Mouse (Mus musculus) intestine, embryonic 16.5 days (tissue): ENCODE results near the gene Trim80. TPM values are rescaled to one million over a fixed set of nuclear protein-coding genes. Genes with fewer than 3 reads are reported as not detected.
A peak's percentile ranks its signal among the peaks of the same experiment; 100 is the strongest.

Experiments
- ATAC-seq: fragments of 200-750 bp; cut with Nextera tagmentation; 2 replicates; pipeline ENCODE4 v1.8.0; 2017; ENCODE audit warnings: moderate TSS enrichment, moderate library complexity
- H3K27ac ChIP-seq: fragments of 300-500 bp; sonication (generic); 2 replicates; pipeline ENCODE4 v1.5.1; 2014; ENCODE audit warnings: mild to moderate bottlenecking, low read length
- H3K27me3 ChIP-seq: fragments of 300-500 bp; sonication (generic); replicated peaks from 2 replicates; pipeline ENCODE4 v1.6.1; 2014; ENCODE audit warnings: low read length, control low read depth, mixed read lengths; ENCODE audit not compliant: control insufficient read depth, insufficient read depth
- H3K36me3 ChIP-seq: fragments of 300-500 bp; sonication (generic); 2 replicates; pipeline ENCODE4 v1.6.1; 2014; ENCODE audit warnings: low read length, control low read depth; ENCODE audit not compliant: control insufficient read depth, insufficient read depth
- H3K4me1 ChIP-seq: fragments of 300-500 bp; sonication (generic); 2 replicates; pipeline ENCODE4 v1.6.1; 2014; ENCODE audit warnings: low read length, control low read depth, mixed read lengths; ENCODE audit not compliant: control insufficient read depth, insufficient read depth
- H3K4me2 ChIP-seq: fragments of 300-500 bp; sonication (generic); 2 replicates; pipeline ENCODE4 v1.6.1; 2014; ENCODE audit warnings: low read depth, low read length, control low read depth
- H3K4me3 ChIP-seq: fragments of 300-500 bp; sonication (generic); 2 replicates; pipeline ENCODE4 v1.5.1; 2014; ENCODE audit warnings: mild to moderate bottlenecking, low read length
- H3K9ac ChIP-seq: fragments of 300-500 bp; sonication (generic); 2 replicates; pipeline ENCODE4 v1.6.1; 2014; ENCODE audit warnings: low read depth, low read length
- H3K9me3 ChIP-seq: fragments of 300-500 bp; sonication (generic); 2 replicates; pipeline ENCODE4 v1.6.1; 2016; ENCODE audit warnings: low read length, control low read depth; ENCODE audit not compliant: control insufficient read depth
- WGBS: fragments of 180-500 bp; shearing (Covaris S2); extraction: QIAGEN DNeasy Blood & Tissue Kit; methylation state at CpG from one replicate; pipeline ENCODE4 v1.1.7; 2014; 5-methylcytosine and 5-hydroxymethylcytosine counted together
- polyA plus RNA-seq: library from polyadenylated mRNA; unstranded; fragments of >200 nt; fragmentation: Nextera tagmentation; extraction: Ambion mirVana; gene quantifications from 2 replicates; pipeline ENCODE4 v1.2.1, GENCODE M21; 2015

Trim80 gene
- polyA plus RNA-seq, 1 experiment from 2014 or later, result 1.4 TPM

- no peaks in the 10 kb centered on the region for H3K27me3 ChIP-seq
- H3K4me1 ChIP-seq, result peaks cover 17% of the 10 kb centered on the region
- no peak overlapping the region for H3K27ac ChIP-seq
- no peak for ATAC-seq
- no peak overlapping the region for H3K9ac ChIP-seq
- no peak overlapping the region for H3K4me2 ChIP-seq
- H3K4me3 ChIP-seq, result no peak overlapping the region
- no peaks in the 10 kb centered on the region for H3K9me3 ChIP-seq
- WGBS, result 90% methylated on average over 7 of the region's 7 CpGs
- H3K36me3 ChIP-seq, result peaks cover 7% of the 10 kb centered on the region
Observed at GRCm38 (mm10) chr11:115424666-115425065, 15.7 kb upstream of the Trim80 start.

- Histone ChIP-seq H3K4me3 (no peak overlapping the region), H3K4me1 (peaks cover 17% of the 10 kb centered on the region), H3K9ac (no peak overlapping the region), H3K27me3 (no peaks in the 10 kb centered on the region), H3K27ac (no peak overlapping the region), H3K36me3 (peaks cover 15% of the 10 kb centered on the region), H3K9me3 (no peaks in the 10 kb centered on the region), H3K4me2 (no peak overlapping the region)
- WGBS, result 90% methylated on average over 6 of the region's 6 CpGs
- no peak for ATAC-seq
Observed at GRCm38 (mm10) chr11:115425671-115426070, 14.7 kb upstream of the Trim80 start.

GRCm38 (mm10) chr11:115427482-115428331 is 12.6 kb upstream of the Trim80 start:
- Histone ChIP-seq H3K9ac (0 out of 2 replicates have a peak overlapping the region, but pooled peaks have one; percentile 13), H3K9me3 (no peaks in the 10 kb centered on the region), H3K36me3 (peaks cover 15% of the 10 kb centered on the region), H3K4me3 (no peak overlapping the region), H3K4me1 (peaks cover 4% of the 10 kb centered on the region), H3K27ac (peak overlapping the region; percentile 45; the same call in 1 of the 2 replicates), H3K27me3 (no peaks in the 10 kb centered on the region), H3K4me2 (no peak overlapping the region)
- WGBS, result 42% methylated on average over 20 of the region's 20 CpGs
- ATAC-seq, result peak; percentile 53

- H3K36me3 ChIP-seq, result peaks cover 12% of the 10 kb centered on the region
Observed at GRCm38 (mm10) chr11:115429307-115429706, 11.0 kb upstream of the Trim80 start.

GRCm38 (mm10) chr11:115430561-115430960 is 9.8 kb upstream of the Trim80 start:
- Histone ChIP-seq H3K9ac (no peak overlapping the region), H3K4me3 (no peak overlapping the region), H3K36me3 (peaks cover 12% of the 10 kb centered on the region), H3K4me2 (no peak overlapping the region), H3K27me3 (no peaks in the 10 kb centered on the region), H3K4me1 (peaks cover 11% of the 10 kb centered on the region), H3K27ac (no peak overlapping the region), H3K9me3 (no peaks in the 10 kb centered on the region)
- WGBS, result 93% methylated on average over 6 of the region's 6 CpGs
- ATAC-seq, result no peak

More at GRCm38 (mm10) chr11:115429307-115429706, 11.0 kb upstream of the Trim80 start:
- Histone ChIP-seq H3K27me3 (no peaks in the 10 kb centered on the region), H3K4me1 (peaks cover 8% of the 10 kb centered on the region), H3K27ac (no peak overlapping the region), H3K4me2 (no peak overlapping the region), H3K4me3 (no peak overlapping the region), H3K9ac (no peak overlapping the region), H3K9me3 (no peaks in the 10 kb centered on the region)
- ATAC-seq, result no peak
- 83% methylated on average over 7 of the region's 7 CpGs for WGBS

- no peaks in the 10 kb centered on the region for H3K9me3 ChIP-seq
- WGBS, result 58% methylated on average over 4 of the region's 4 CpGs
- peaks cover 18% of the 10 kb centered on the region for H3K4me1 ChIP-seq
- H3K36me3 ChIP-seq, result peaks cover 12% of the 10 kb centered on the region
- no peak overlapping the region for H3K9ac ChIP-seq
- peak overlapping the region; percentile 45 for H3K27ac ChIP-seq
- ATAC-seq, result peak; percentile 63
- H3K4me2 ChIP-seq, result no peak overlapping the region
- no peaks in the 10 kb centered on the region for H3K27me3 ChIP-seq
- H3K4me3 ChIP-seq, result no peak overlapping the region
Observed at GRCm38 (mm10) chr11:115432814-115433213, 7.5 kb upstream of the Trim80 start.

- Histone ChIP-seq H3K9ac (0 out of 2 replicates have a peak overlapping the region, but pooled peaks have one; percentile 33), H3K4me2 (no peak overlapping the region), H3K27me3 (no peaks in the 10 kb centered on the region), H3K4me3 (no peak overlapping the region), H3K27ac (peak overlapping the region; percentile 45), H3K9me3 (no peaks in the 10 kb centered on the region), H3K36me3 (peaks cover 12% of the 10 kb centered on the region), H3K4me1 (peaks cover 15% of the 10 kb centered on the region)
- 83% methylated on average over 6 of the region's 6 CpGs for WGBS
- ATAC-seq, result no peak
Observed at GRCm38 (mm10) chr11:115433342-115433741, 7.0 kb upstream of the Trim80 start.

- peak overlapping the region; percentile 61 for H3K4me2 ChIP-seq
- H3K9ac ChIP-seq, result peak overlapping the region; percentile 60
- H3K36me3 ChIP-seq, result no peaks in the 10 kb centered on the region
- H3K27me3 ChIP-seq, result no peaks in the 10 kb centered on the region
- H3K9me3 ChIP-seq, result no peaks in the 10 kb centered on the region
- WGBS, result 5% methylated on average over 31 of the region's 31 CpGs
- H3K4me3 ChIP-seq, result peak overlapping the region; percentile 38
- H3K27ac ChIP-seq, result no peak overlapping the region
- no peak for ATAC-seq
- peaks cover 15% of the 10 kb centered on the region for H3K4me1 ChIP-seq
Observed at GRCm38 (mm10) chr11:115435596-115436337, 4.6 kb upstream of the Trim80 start.

- WGBS, result 80% methylated on average over 5 of the region's 5 CpGs
- no peaks in the 10 kb centered on the region for H3K27me3 ChIP-seq
Observed at GRCm38 (mm10) chr11:115437571-115438122, 2.7 kb upstream of the Trim80 start.

More at GRCm38 (mm10) chr11:115437571-115438122, 2.7 kb upstream of the Trim80 start:
- Histone ChIP-seq H3K36me3 (no peaks in the 10 kb centered on the region), H3K4me3 (no peak overlapping the region), H3K27ac (no peak overlapping the region), H3K4me2 (no peak overlapping the region), H3K4me1 (peaks cover 15% of the 10 kb centered on the region), H3K9me3 (no peaks in the 10 kb centered on the region), H3K9ac (no peak overlapping the region)
- no peak for ATAC-seq
